Mouse (Mus musculus) testis, adult 2 months (tissue): ENCODE measurements around the gene Pola2.

Experiments used
- CTCF ChIP-seq: fragments of 200-500 bp; IDR thresholded peaks from 2 replicates; pipeline ENCODE4 v1.5.1; 2012; ENCODE audit warnings: low read depth, mild to moderate bottlenecking, inconsistent platforms, low read length, moderate library complexity; ENCODE audit not compliant: control insufficient read depth, insufficient read depth, insufficient replicate concordance
- POLR2A ChIP-seq: fragments of 200-500 bp; IDR thresholded peaks from 2 replicates; pipeline ENCODE4 v1.6.1; 2012; ENCODE audit warnings: low read depth, mild to moderate bottlenecking, inconsistent platforms, low read length, moderate library complexity; ENCODE audit not compliant: control insufficient read depth

DNA sequence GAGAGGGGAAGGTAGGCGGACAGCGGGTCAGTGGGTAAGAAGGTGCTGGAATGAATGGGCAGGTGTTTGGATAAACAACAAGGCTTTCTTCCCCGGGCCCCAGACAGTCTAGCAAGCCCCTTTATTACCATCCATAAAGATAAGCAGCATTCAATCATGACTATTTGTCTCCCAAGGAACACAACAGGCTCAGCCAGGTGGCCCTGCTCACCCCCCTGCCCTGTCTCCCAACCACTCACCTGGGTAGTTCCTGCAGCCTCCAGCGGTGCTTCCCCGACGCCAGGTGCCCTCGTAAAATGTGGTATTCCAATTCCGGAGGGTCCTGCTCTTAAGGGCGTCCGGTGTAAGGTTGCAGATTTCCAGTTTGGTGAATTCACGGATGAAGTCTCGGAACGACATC lies 43.0 kb upstream of the Pola2 start:
- TF ChIP-seq CTCF: no peak
- TF ChIP-seq POLR2A: no peak
